Mouse (Mus musculus) ES-Bruce4 (cell line): ENCODE measurements around the gene Zfp408.

Experiments
- CTCF ChIP-seq: IDR thresholded peaks from one replicate; pipeline ENCODE4 v1.8.1; 2011; ENCODE audit warnings: low read depth, low read length
- POLR2A ChIP-seq: IDR thresholded peaks from one replicate; pipeline ENCODE4 v1.8.1; 2011; ENCODE audit warnings: low read length; ENCODE audit not compliant: insufficient read depth

GRCm38 (mm10) chr2:91634841-91635240 lies 14.8 kb downstream of the Zfp408 start:
- no peak for TF ChIP-seq POLR2A
- TF ChIP-seq CTCF = no peak
